ENCODE assay signal across 31 mouse cellular contexts in genomic region chr1:45758011-45758410, GRCm38 (mm10). TPM values are rescaled to one million over a fixed set of nuclear protein-coding genes. Genes with fewer than 3 reads are reported as not detected.
DNase-seq lines count a peak whose midpoint lies in the region; ATAC-seq and TF ChIP-seq lines count a peak whose summit lies in the region.
"Had no signal": no experiment of that assay in that cellular context is flagged by ENCODE, and none has a peak within 500 bp of the region (broad histone marks: within the 10 kb centered on the region; RNA-seq: fewer than 3 reads in every experiment).

No protein-coding gene starts in this region.

- no peaks in the 10 kb centered on the region for H3K36me3 ChIP-seq in embryonic facial prominence, embryonic 13.5 days
- no peaks in the 10 kb centered on the region for H3K36me3 ChIP-seq in embryonic facial prominence, embryonic 10.5 days (replicated peaks)
- H3K36me3 ChIP-seq in liver, postnatal 0 days (replicated peaks; ENCODE audit: insufficient read depth, low read length) = no peaks in the 10 kb centered on the region
- H3K36me3 ChIP-seq: embryonic facial prominence, embryonic 15.5 days; forebrain, embryonic 10.5 days; G1E; heart, embryonic 12.5 days; heart, embryonic 15.5 days; hindbrain, embryonic 10.5 days; hindbrain, embryonic 13.5 days; intestine, embryonic 15.5 days had no signal

- no peak overlapping the region for H3K4me3 ChIP-seq in embryonic facial prominence, embryonic 13.5 days
- H3K4me3 ChIP-seq in embryonic facial prominence, embryonic 10.5 days = no peak overlapping the region
- H3K4me3 ChIP-seq in liver, postnatal 0 days (ENCODE audit: low read depth, low read length) = no peak overlapping the region
- H3K4me3 ChIP-seq: embryonic facial prominence, embryonic 15.5 days; erythroblast, embryonic 14.5 days; forebrain, embryonic 10.5 days; forebrain, embryonic 13.5 days; heart, embryonic 12.5 days; heart, embryonic 15.5 days; hindbrain, embryonic 10.5 days; hindbrain, embryonic 13.5 days; intestine, embryonic 15.5 days had no signal

- H3K4me1 ChIP-seq in embryonic facial prominence, embryonic 13.5 days = peaks cover 35% of the 10 kb centered on the region
- H3K4me1 ChIP-seq in embryonic facial prominence, embryonic 10.5 days = peaks cover 26% of the 10 kb centered on the region
- H3K4me1 ChIP-seq in liver, postnatal 0 days (ENCODE audit: insufficient read depth) = no peaks in the 10 kb centered on the region
- H3K4me1 ChIP-seq: forebrain, embryonic 13.5 days; heart, embryonic 15.5 days; hindbrain, embryonic 10.5 days; hindbrain, embryonic 13.5 days had no signal

- no peak overlapping the region for H3K4me2 ChIP-seq in embryonic facial prominence, embryonic 13.5 days
- no peak overlapping the region for H3K4me2 ChIP-seq in liver, postnatal 0 days (ENCODE audit: low read depth, low read length)
- H3K4me2 ChIP-seq: embryonic facial prominence, embryonic 15.5 days; forebrain, embryonic 13.5 days; heart, embryonic 12.5 days; heart, embryonic 15.5 days; hindbrain, embryonic 13.5 days; intestine, embryonic 15.5 days had no signal

- no peak for TF ChIP-seq EP300 in liver, postnatal 0 days (IDR thresholded peaks at IDR 0.05; ENCODE audit: low read depth)

- 85% methylated on average over 1 of the region's 1 CpGs for WGBS in embryonic facial prominence, embryonic 13.5 days
- WGBS in embryonic facial prominence, embryonic 10.5 days = 77% methylated on average over 1 of the region's 1 CpGs
- 82% methylated on average over 1 of the region's 1 CpGs for WGBS in liver, postnatal 0 days (ENCODE audit: insufficient replicate concordance)

- peak overlapping the region; percentile 57; the same call in 1 of the 2 replicates for H3K27ac ChIP-seq in embryonic facial prominence, embryonic 13.5 days
- H3K27ac ChIP-seq in embryonic facial prominence, embryonic 10.5 days (replicated peaks) = no peak overlapping the region
- no peak overlapping the region for H3K27ac ChIP-seq in liver, postnatal 0 days (ENCODE audit: low read depth)
- H3K27ac ChIP-seq: forebrain, embryonic 10.5 days; forebrain, embryonic 13.5 days; heart, embryonic 15.5 days; hindbrain, embryonic 10.5 days; hindbrain, embryonic 13.5 days; intestine, embryonic 15.5 days had no signal

- H3K9me3 ChIP-seq in embryonic facial prominence, embryonic 13.5 days = 0 out of 2 replicates have a peak, but pooled peaks cover 4% of the 10 kb centered on the region
- H3K9me3 ChIP-seq in embryonic facial prominence, embryonic 10.5 days = no peaks in the 10 kb centered on the region
- no peaks in the 10 kb centered on the region for H3K9me3 ChIP-seq in liver, postnatal 0 days (ENCODE audit: low read length)
- H3K9me3 ChIP-seq: embryonic facial prominence, embryonic 15.5 days; forebrain, embryonic 10.5 days; forebrain, embryonic 13.5 days; G1E; heart, embryonic 12.5 days; heart, embryonic 15.5 days; hindbrain, embryonic 10.5 days; hindbrain, embryonic 13.5 days; intestine, embryonic 15.5 days had no signal

- H3K9ac ChIP-seq in embryonic facial prominence, embryonic 13.5 days = no peak overlapping the region
- H3K9ac ChIP-seq in liver, postnatal 0 days (replicated peaks) = no peak overlapping the region
- H3K9ac ChIP-seq: embryonic facial prominence, embryonic 15.5 days; forebrain, embryonic 13.5 days; heart, embryonic 12.5 days; heart, embryonic 15.5 days; hindbrain, embryonic 13.5 days; intestine, embryonic 15.5 days had no signal

- ATAC-seq in embryonic facial prominence, embryonic 13.5 days (ENCODE audit: insufficient number of reproducible peaks, insufficient read depth, low FRiP score, low TSS enrichment, low read depth) = no peak
- no peak for ATAC-seq in liver, postnatal 0 days
- ATAC-seq: forebrain, embryonic 13.5 days; forebrain, embryonic 16.5 days; hindbrain, embryonic 16.5 days; intestine, embryonic 15.5 days had no signal

- no peak for TF ChIP-seq CTCF in liver, postnatal 0 days (IDR thresholded peaks at IDR 0.05; ENCODE audit: low read depth)

- no peaks in the 10 kb centered on the region for H3K27me3 ChIP-seq in embryonic facial prominence, embryonic 13.5 days
- no peaks in the 10 kb centered on the region for H3K27me3 ChIP-seq in embryonic facial prominence, embryonic 10.5 days (replicated peaks; ENCODE audit: low read depth, poor library complexity, severe bottlenecking)
- no peaks in the 10 kb centered on the region for H3K27me3 ChIP-seq in liver, postnatal 0 days (ENCODE audit: insufficient read depth, low read length)
- H3K27me3 ChIP-seq: CH12.LX; embryonic facial prominence, embryonic 15.5 days; forebrain, embryonic 13.5 days; heart, embryonic 12.5 days; heart, embryonic 15.5 days; hindbrain, embryonic 13.5 days; intestine, embryonic 15.5 days had no signal

- DNase-seq in embryonic facial prominence, embryonic 10.5 days (ENCODE audit: low spot score) = no peak
- DNase-seq in 3T3-L1 (ENCODE audit: low read depth, low spot score) (peak; percentile 80), adipocyte (ENCODE audit: low spot score) (peak; percentile 36)
- peak; percentile 58 for DNase-seq in fibroblast of lung, adult 2 months (ENCODE audit: low read depth)
- no peak for DNase-seq in liver, postnatal 0 days
- DNase-seq in layer of hippocampus, postnatal 14 days (ENCODE audit: low spot score in 2 of 2) = no peak
- DNase-seq: adrenal gland, adult 2 months; adrenal gland, postnatal 14 days; B cell, adult 2 months; cerebellum, adult 11 months; cerebellum, adult 2 months; cerebellum, adult 9-11 months; cerebellum, postnatal 25 days; gastrocnemius, postnatal 25 days; heart, adult 18-20 months; heart, postnatal 10 days; heart, postnatal 36 days had no signal

RNA-seq across cellular contexts. Expression of gene Wdr75, which starts 37.0 kb away (rescaled TPM):
- polyA plus RNA-seq in embryonic facial prominence, embryonic 13.5 days (2015; fragmentation: Nextera tagmentation; extraction: Ambion mirVana) = 73.6 and 84.8 TPM in 2 replicates
- polyA plus RNA-seq in embryonic facial prominence, embryonic 10.5 days (2016; fragmentation: Nextera tagmentation; extraction: Ambion mirVana) = 96.0 and 103 TPM in 2 replicates
- 18.5 and 22.3 TPM in 2 replicates for polyA plus RNA-seq in liver, postnatal 0 days (2015; fragmentation: Nextera tagmentation; extraction: Ambion mirVana)
- total RNA-seq in layer of hippocampus, postnatal 14 days (2021) = 10 to 100 TPM; 37.2 to 39.7 TPM

Comparison
In these comparisons a context has a peak if more than half of its experiments do, and no peak if none do; other contexts are left out.
1. DNase-seq: peak in 3T3-L1 (single experiment), adipocyte (single experiment) and fibroblast of lung, adult 2 months (single experiment); none in embryonic facial prominence, embryonic 10.5 days (single experiment), liver, postnatal 0 days (single experiment) and layer of hippocampus, postnatal 14 days (0 of 2).